In genomic region chr11:98954801-98955706, GRCm38 (mm10) we compare ENCODE assay signal across 9 mouse cellular contexts. TPM values are rescaled to one million over a fixed set of nuclear protein-coding genes. Genes with fewer than 3 reads are reported as not detected.
DNase-seq lines count a peak whose midpoint lies in the region; ATAC-seq and TF ChIP-seq lines count a peak whose summit lies in the region.
"Had no signal": no experiment of that assay in that cellular context is flagged by ENCODE, and none has a peak within 500 bp of the region (broad histone marks: within the 10 kb centered on the region; RNA-seq: fewer than 3 reads in every experiment).

No protein-coding gene starts in this region.

- no peaks in the 10 kb centered on the region for H3K36me3 ChIP-seq in forebrain, embryonic 16.5 days (ENCODE audit: control insufficient read depth, insufficient read depth)
- H3K36me3 ChIP-seq in liver, embryonic 11.5 days (ENCODE audit: control insufficient read depth, insufficient read depth, low read length) = peaks cover 5% of the 10 kb centered on the region; the same call in 1 of the 2 replicates
- H3K36me3 ChIP-seq in stomach, embryonic 14.5 days (ENCODE audit: control insufficient read depth, insufficient read depth, low read length) = peaks cover 15% of the 10 kb centered on the region

- no peaks in the 10 kb centered on the region for H3K27me3 ChIP-seq in forebrain, embryonic 16.5 days (replicated peaks; ENCODE audit: control insufficient read depth, insufficient read depth, low read length)
- 0 out of 2 replicates have a peak, but pooled peaks cover under 1% of the 10 kb centered on the region for H3K27me3 ChIP-seq in liver, embryonic 11.5 days (replicated peaks; ENCODE audit: control insufficient read depth, insufficient read depth, low read length)
- H3K27me3 ChIP-seq in stomach, embryonic 14.5 days (ENCODE audit: control insufficient read depth, insufficient read depth, low read length) = no peaks in the 10 kb centered on the region

- peaks cover 48% of the 10 kb centered on the region for H3K4me1 ChIP-seq in forebrain, embryonic 16.5 days (replicated peaks; ENCODE audit: control insufficient read depth, insufficient read depth, low read length)
- peaks cover 44% of the 10 kb centered on the region for H3K4me1 ChIP-seq in liver, embryonic 11.5 days (replicated peaks; ENCODE audit: control insufficient read depth, insufficient read depth, low read length)
- peaks cover 58% of the 10 kb centered on the region for H3K4me1 ChIP-seq in stomach, embryonic 14.5 days (ENCODE audit: control insufficient read depth, insufficient read depth, low read length)

- no peak for DNase-seq in gastrocnemius, adult 2 months
- DNase-seq in gastrocnemius, postnatal 36 days = no peak
- DNase-seq in CD4-positive helper T cell, adult 2 months (ENCODE audit: low read depth, low spot score) = peak; percentile 26
- DNase-seq in liver, embryonic 11.5 days (ENCODE audit: low spot score) = no peak
- no peak for DNase-seq in spleen, postnatal 14 days (ENCODE audit: low spot score in 2 of 2)

- WGBS in forebrain, embryonic 16.5 days = 18% methylated on average over 17 of the region's 17 CpGs
- WGBS in liver, embryonic 11.5 days = 22% methylated on average over 17 of the region's 17 CpGs
- WGBS in stomach, embryonic 14.5 days = 11% methylated on average over 15 of the region's 17 CpGs

- intact Hi-C loops in gastrocnemius, adult 2 months (cut with DNase I) = no loop called here
- intact Hi-C loops in gastrocnemius, postnatal 36 days (cut with DNase I) = no loop called here

- H3K9ac ChIP-seq in forebrain, embryonic 16.5 days (replicated peaks; ENCODE audit: low read depth, low read length) = 0 out of 2 replicates have a peak overlapping the region, but pooled peaks have one; percentile 9
- H3K9ac ChIP-seq in liver, embryonic 11.5 days (ENCODE audit: low read depth, low read length) = peak overlapping the region; percentile 5; the same call in 1 of the 2 replicates
- H3K9ac ChIP-seq in stomach, embryonic 14.5 days (replicated peaks; ENCODE audit: low read depth, low read length) = no peak overlapping the region; the same call in 1 of the 2 replicates

- peak; percentile 24 for ATAC-seq in forebrain, embryonic 16.5 days
- 0 out of 2 replicates have a peak, but pooled peaks have one; percentile 13 for ATAC-seq in liver, embryonic 11.5 days (replicated peaks; ENCODE audit: low FRiP score)
- no peak; the same call in 1 of the 2 replicates for ATAC-seq in stomach, embryonic 14.5 days (ENCODE audit: insufficient number of reproducible peaks, insufficient read depth, low FRiP score, low read depth)
- no peak for ATAC-seq in frontal cortex, adult (ENCODE audit: low TSS enrichment)

- peak overlapping the region; percentile 36 for H3K4me3 ChIP-seq in gastrocnemius, adult 2 months
- no peak overlapping the region for H3K4me3 ChIP-seq in forebrain, embryonic 16.5 days (replicated peaks; ENCODE audit: low read length)
- H3K4me3 ChIP-seq in liver, embryonic 11.5 days (ENCODE audit: low read depth, low read length) = no peak overlapping the region
- no peak overlapping the region for H3K4me3 ChIP-seq in stomach, embryonic 14.5 days (ENCODE audit: low read depth, low read length)

- no peaks in the 10 kb centered on the region for H3K9me3 ChIP-seq in forebrain, embryonic 16.5 days (ENCODE audit: control insufficient read depth, low read length)
- H3K9me3 ChIP-seq in liver, embryonic 11.5 days (ENCODE audit: control insufficient read depth, low read length) = no peaks in the 10 kb centered on the region
- no peaks in the 10 kb centered on the region for H3K9me3 ChIP-seq in stomach, embryonic 14.5 days (ENCODE audit: control insufficient read depth, low read depth, low read length)

- no peak overlapping the region for H3K4me2 ChIP-seq in forebrain, embryonic 16.5 days (ENCODE audit: low read length)
- H3K4me2 ChIP-seq in liver, embryonic 11.5 days = peak overlapping the region; percentile 38
- peak overlapping the region; percentile 31 for H3K4me2 ChIP-seq in stomach, embryonic 14.5 days (replicated peaks; ENCODE audit: low read depth, low read length)

- H3K27ac ChIP-seq in gastrocnemius, adult 2 months = peak overlapping the region; percentile 67
- no peak overlapping the region; the same call in 1 of the 2 replicates for H3K27ac ChIP-seq in forebrain, embryonic 16.5 days (ENCODE audit: low read length)
- peak overlapping the region; percentile 73 for H3K27ac ChIP-seq in liver, embryonic 11.5 days (ENCODE audit: low read depth, low read length)
- H3K27ac ChIP-seq in stomach, embryonic 14.5 days (ENCODE audit: low read length) = peak overlapping the region; percentile 88

- no peak for TF ChIP-seq CTCF in gastrocnemius, adult 2 months (IDR thresholded peaks at IDR 0.05)

RNA-seq across cellular contexts. Expression of gene Rara, which starts 27.4 kb away (rescaled TPM):
- 10 to 100 TPM; 10.2 to 12.4 TPM for total RNA-seq in gastrocnemius, adult 2 months (2021)
- 10 to 100 TPM in 1 of 2 experiments, 1 to 10 TPM in 1; 8.7 to 13.2 TPM for total RNA-seq in gastrocnemius, postnatal 36 days (2021)
- polyA plus RNA-seq in forebrain, embryonic 16.5 days (2015; fragmentation: Nextera tagmentation; extraction: Ambion mirVana) = 9.5 and 10.6 TPM in 2 replicates
- 18.6 and 20.1 TPM in 2 replicates for polyA plus RNA-seq in liver, embryonic 11.5 days (2014; fragmentation: Nextera tagmentation; extraction: Ambion mirVana)
- polyA plus RNA-seq in stomach, embryonic 14.5 days (2014; fragmentation: Nextera tagmentation; extraction: Ambion mirVana) = 54.0 and 56.8 TPM in 2 replicates

RNA-seq across cellular contexts. Expression of gene Gjd3, which starts 27.8 kb away (rescaled TPM):
- not detected for total RNA-seq in gastrocnemius, adult 2 months (2021)
- total RNA-seq in gastrocnemius, postnatal 36 days (2021) = not detected
- polyA plus RNA-seq in forebrain, embryonic 16.5 days (2015; fragmentation: Nextera tagmentation; extraction: Ambion mirVana) = 0.51 and 1.0 TPM in 2 replicates
- 0.21 and 0.22 TPM in 2 replicates for polyA plus RNA-seq in liver, embryonic 11.5 days (2014; fragmentation: Nextera tagmentation; extraction: Ambion mirVana)
- not detected in 2 replicates for polyA plus RNA-seq in stomach, embryonic 14.5 days (2014; fragmentation: Nextera tagmentation; extraction: Ambion mirVana)
- total RNA-seq: hematopoietic stem cell, adult 5-6 weeks had no signal

RNA-seq across cellular contexts. Expression of gene Cdc6, which starts 47.5 kb away (rescaled TPM):
- total RNA-seq in gastrocnemius, adult 2 months (2021) = under 1 TPM in 1 of 2 experiments, not detected in 1; 0.11 TPM
- under 1 TPM; 0.20 to 0.64 TPM for total RNA-seq in gastrocnemius, postnatal 36 days (2021)
- 10.3 and 10.9 TPM in 2 replicates for polyA plus RNA-seq in forebrain, embryonic 16.5 days (2015; fragmentation: Nextera tagmentation; extraction: Ambion mirVana)
- polyA plus RNA-seq in liver, embryonic 11.5 days (2014; fragmentation: Nextera tagmentation; extraction: Ambion mirVana) = 96.3 and 114 TPM in 2 replicates
- 31.4 and 32.6 TPM in 2 replicates for polyA plus RNA-seq in stomach, embryonic 14.5 days (2014; fragmentation: Nextera tagmentation; extraction: Ambion mirVana)

Comparison
In these comparisons a context has a peak if more than half of its experiments do, and no peak if none do; other contexts are left out.
1. ATAC-seq: peak in forebrain, embryonic 16.5 days (single experiment) and liver, embryonic 11.5 days (single experiment); none in stomach, embryonic 14.5 days (single experiment) and frontal cortex, adult (single experiment).